Mouse (Mus musculus) thymus, adult 2 months (tissue): ENCODE measurements around the gene Epn1.

ENCODE experiments used
- CTCF ChIP-seq: fragments of 200-500 bp; IDR thresholded peaks from 2 replicates; pipeline ENCODE4 v1.5.1; 2012; ENCODE audit warnings: mild to moderate bottlenecking, control low read depth, low read length, moderate library complexity, borderline replicate concordance; ENCODE audit not compliant: control insufficient read depth, poor library complexity, insufficient read depth; ENCODE audit errors: extremely low read depth
- POLR2A ChIP-seq: fragments of 200-500 bp; IDR thresholded peaks from 2 replicates; pipeline ENCODE4 v1.6.1; 2012; ENCODE audit warnings: mild to moderate bottlenecking, low read length, control low read depth, moderate library complexity; ENCODE audit not compliant: control insufficient read depth, poor library complexity, insufficient read depth; ENCODE audit errors: extremely low read depth

DNA sequence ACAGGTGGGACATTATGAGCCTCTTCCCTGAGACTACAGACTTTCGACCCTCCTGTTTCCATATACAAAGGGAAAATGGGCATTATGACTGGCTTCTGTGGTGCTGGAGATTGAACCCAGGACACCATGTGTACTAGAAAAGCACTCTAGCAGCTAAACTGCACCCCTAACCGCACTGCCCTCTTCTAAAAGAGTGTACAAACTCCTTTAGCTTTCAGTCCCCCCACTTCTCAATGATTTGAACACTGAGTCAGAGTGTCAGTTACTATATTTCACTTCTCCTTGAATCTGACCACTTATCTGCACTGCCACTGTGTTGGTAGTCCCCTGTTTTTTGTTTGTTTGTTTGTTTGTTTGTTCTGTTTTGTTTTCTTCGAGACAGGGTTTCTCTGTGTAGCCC, 46.2 kb upstream of the Epn1 start, which contains the start of gene 4632433K11Rik:
- TF ChIP-seq POLR2A = no peak
- TF ChIP-seq CTCF = no peak
